Mouse (Mus musculus) mesoderm, embryonic 11.5 days (tissue): ENCODE measurements around the gene Sfmbt1.

ENCODE experiments used
- DNase-seq: peaks from one replicate; pipeline ENCODE4 v3.0.0-alpha.2; 2012; ENCODE audit warnings: low read depth, low spot score

Sfmbt1 gene

GRCm38 (mm10) chr14:30714799-30715617 is at the start of gene Sfmbt1:
Sfmbt1 (plus strand) TSS chr14:30714849.
- peak; percentile 85 for DNase-seq

DNA sequence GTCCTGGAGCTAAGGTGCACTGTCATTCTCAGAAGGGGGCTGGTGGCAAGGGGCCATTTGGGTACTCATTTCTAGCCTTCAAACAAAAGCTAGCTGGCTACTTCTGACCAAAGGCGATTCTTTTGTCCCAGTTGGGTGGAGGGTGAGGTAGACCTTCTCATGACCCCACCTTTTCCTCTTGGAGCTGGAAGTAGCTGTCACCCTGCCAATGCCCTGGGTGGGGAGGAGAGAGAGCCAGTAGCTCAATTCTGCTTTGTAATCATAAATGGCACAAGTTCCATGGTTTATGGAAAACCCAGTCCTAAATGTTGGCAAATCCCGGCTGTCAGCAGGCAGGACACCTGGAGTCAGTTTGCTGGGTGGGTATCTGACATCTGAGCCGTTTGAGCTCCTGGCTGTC is 48.6 kb upstream of the Sfmbt1 start:
- DNase-seq = no peak

DNA sequence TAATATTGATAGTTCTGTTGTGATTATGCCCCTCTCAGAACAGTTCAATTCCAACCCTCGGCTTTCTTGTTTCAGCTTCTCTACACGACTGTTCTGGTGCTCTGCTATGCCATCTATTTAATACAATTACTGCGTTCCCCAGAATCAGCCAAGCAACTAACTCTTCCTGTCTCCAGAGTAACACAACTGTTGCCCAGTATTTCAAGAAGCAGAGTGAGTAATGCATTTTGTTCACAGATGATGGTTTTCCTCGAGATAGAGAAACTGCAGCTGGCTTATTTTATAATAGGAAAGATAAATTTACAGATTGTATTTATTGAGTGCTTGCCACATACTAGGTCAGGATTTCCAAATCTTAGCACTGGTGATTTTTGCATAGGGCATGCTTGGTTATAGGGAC is 48.0 kb upstream of the Sfmbt1 start:
- DNase-seq = no peak

DNA sequence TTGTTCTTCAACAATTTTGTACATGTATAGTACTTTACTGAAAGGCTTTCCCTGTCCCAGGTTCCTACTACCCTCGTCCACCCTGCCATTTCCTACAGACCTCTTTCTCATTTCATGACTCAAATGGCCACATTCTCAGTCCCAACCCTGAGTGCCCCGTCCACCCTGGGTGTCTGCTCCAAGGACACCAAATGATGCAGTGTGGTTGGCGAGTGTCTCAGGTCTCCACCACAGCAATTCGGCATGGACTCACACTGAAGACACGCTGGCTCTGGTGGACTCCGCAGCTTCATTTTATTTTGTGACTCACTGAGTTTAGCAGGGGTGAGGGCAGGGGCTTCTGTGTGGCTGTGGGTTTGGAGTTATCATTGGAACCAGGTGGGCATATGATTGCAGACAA is 44.5 kb upstream of the Sfmbt1 start:
- no peak for DNase-seq

DNA sequence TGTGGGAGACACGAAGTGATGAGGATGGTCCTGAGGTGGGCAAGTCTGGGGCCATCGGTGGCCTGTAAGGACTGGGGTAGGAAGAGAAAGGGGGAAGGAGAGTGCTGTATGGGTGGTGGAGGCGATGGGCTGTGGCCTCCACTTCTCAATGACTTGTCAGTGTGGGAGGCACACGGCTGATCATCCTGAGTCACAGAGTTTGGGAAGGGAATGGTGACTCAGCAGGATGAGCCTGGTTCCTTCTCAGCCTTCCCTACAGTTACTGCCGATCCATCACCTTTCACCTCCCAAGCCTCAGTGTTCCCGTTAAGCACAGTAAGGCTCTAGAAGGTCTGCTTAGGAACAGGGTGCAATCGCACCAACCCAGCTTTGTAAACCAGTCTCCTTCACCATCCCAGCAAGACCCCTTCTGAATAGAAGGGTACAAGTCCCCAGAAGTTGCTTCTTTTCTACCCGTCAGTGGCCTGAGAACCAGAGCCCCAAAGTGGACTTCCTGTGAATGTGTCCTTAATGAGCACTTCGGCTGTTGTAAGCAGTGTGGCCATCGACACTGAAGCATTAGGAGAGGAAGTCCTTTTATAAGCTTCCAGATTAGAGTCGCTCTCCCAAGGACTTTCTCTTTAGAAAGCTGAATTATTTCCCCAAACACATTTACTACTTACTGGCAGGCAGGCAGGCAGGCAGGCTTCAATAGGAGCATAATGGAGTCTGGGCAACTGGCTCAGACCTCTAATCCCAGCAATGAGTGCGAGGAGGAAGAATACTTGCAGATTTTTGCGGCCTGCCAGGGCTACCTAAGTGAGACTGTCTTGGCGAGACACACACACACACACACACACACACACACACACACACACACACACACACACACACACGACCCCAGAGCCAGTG is 43.3 kb upstream of the Sfmbt1 start:
- DNase-seq = no peak

DNA sequence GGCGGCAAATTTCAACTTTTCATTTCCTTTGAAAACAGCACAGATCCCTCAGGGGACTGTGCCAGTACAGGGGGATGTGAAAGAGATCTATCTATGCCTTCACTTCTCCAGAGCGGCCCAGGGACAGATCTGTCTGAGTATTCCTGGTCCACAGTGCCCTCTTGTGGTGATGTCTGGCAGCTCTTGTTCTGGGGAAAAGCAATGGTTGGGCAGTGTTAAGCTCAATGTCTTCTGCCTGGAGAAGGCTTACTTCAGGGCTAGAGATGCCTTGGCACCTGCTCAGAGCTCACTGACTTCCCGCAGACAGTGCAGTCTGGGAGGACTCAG is 42.7 kb upstream of the Sfmbt1 start:
- DNase-seq = peak; percentile 89

DNA sequence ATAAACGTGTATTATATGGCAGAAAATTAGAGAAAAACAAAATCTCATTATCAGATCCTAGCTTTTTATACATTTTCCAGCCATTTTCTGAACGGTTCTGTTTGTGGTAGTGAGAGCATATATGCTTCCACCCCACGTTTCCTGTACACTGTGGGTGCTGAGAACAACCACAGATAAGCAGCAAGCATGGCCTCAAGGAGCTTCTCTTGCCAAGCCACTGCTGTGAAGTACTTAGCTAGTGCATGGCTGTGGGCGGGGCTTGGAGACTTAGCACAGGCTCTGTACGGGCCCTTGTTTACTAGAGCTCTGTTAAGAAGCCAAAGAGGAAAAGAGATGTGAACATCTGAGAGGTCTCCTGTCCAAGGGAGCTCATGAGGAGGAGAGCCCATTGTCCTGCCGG is 39.7 kb upstream of the Sfmbt1 start:
- DNase-seq = no peak

- no peak for DNase-seq
These were observed 32.5 kb upstream of the Sfmbt1 start for GRCm38 (mm10) chr14:30682131-30682530.

- DNase-seq = no peak
These were observed 24.0 kb upstream of the Sfmbt1 start for GRCm38 (mm10) chr14:30690685-30691084.

DNA sequence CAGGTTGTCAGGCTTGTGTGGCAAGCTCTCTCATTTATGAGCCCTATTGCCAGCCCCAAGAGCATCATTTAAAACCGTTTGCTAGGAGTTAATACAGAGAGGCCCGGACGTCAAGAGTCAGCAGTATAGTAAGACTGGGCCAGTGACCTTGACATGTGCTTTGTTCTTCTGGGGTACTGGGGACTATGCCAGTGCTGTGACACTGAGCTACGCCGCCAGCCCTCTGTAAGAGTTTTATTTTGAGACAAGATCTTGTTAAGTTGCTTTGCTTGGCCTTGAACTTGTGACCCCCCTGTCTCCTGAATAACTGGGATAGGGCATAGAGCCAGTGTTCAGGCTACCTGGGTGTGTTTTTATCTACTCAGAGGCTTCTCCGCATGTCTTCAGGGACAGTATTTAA is 22.2 kb upstream of the Sfmbt1 start:
- DNase-seq = no peak

GRCm38 (mm10) chr14:30694786-30695185 is 19.9 kb upstream of the Sfmbt1 start:
- no peak for DNase-seq

GRCm38 (mm10) chr14:30695609-30696008 is 19.0 kb upstream of the Sfmbt1 start:
- DNase-seq = no peak

- DNase-seq = no peak
These were observed 17.1 kb upstream of the Sfmbt1 start for GRCm38 (mm10) chr14:30697407-30698052.

- peak; percentile 73 for DNase-seq
These were observed 15.0 kb upstream of the Sfmbt1 start for GRCm38 (mm10) chr14:30699656-30700055.

GRCm38 (mm10) chr14:30702512-30702911 is 12.1 kb upstream of the Sfmbt1 start:
- DNase-seq = no peak

DNA sequence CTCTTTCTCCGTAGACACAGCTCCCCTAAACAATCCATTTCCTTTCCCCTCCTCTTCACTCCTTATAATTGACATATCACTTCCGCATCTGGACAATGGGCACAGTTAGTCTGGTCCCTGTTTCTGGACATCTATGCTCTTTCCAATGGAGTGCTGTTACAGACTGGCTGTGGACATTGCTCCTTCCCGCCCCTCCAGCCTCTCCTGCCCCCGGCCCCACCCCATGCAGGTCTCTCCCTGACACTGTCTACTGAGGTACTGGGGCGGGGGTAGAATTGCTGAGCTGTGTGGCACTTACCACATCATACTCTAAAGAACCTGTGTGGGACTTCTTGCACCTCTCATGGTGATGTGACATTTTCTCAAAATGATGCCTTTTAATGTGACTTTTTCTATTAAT is 11.6 kb upstream of the Sfmbt1 start:
- no peak for DNase-seq

GRCm38 (mm10) chr14:30704098-30704855 is 10.4 kb upstream of the Sfmbt1 start:
- DNase-seq = no peak

- no peak for DNase-seq
These were observed 2.8 kb upstream of the Sfmbt1 start for GRCm38 (mm10) chr14:30711892-30712291.

DNA sequence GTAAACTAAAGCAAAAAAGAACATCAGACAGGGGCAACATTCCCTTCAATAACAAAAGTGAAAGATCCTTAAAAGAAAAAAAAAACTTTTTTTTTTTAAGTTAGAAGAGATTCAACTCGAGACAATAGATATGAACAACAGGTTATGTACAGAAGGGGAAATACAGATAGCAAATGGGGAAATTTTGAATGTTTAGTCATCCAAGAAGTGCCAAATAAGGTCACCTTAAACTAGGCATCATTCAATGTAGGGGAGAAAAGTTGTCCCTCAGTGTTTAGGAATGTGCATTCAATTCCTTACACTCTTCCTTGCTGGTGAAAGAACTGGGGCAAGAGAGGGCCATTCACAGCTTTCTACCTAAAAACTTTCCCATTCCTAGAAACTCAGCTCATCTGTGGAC is 880 bp upstream of the Sfmbt1 start:
- DNase-seq = no peak

DNA sequence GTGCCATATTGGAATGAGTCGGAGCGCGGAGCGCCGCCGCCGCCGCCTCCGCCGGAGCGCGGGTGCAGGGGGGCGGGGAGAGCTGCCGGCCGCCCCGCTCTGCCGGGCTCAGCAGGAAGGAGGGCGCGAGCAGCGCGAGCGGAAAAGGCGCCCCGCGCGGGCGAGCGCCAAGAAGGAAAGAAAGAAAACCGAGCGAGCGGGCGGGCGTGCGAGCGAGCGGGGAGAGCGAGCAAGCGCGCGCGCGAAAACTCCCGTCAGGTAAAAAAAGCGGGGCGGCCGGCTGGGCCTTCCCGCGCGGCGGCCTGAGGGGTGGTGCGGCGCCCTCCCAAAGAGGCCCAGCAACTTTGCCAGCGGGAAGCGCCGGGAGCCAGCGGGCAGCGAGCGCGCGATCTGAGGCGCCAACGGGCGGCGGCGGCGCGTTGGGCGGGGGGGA is 985 bp downstream of the Sfmbt1 start:
- DNase-seq = no peak
